Mouse (Mus musculus) E14TG2a.4 (cell line): ENCODE results near the gene Pkd1l3.

Experiments
- H3K27me3 ChIP-seq: 2 replicates; pipeline ENCODE4 v1.6.1; 2014; ENCODE audit warnings: low read length, control low read depth; ENCODE audit not compliant: insufficient read depth
- H3K36me3 ChIP-seq: 2 replicates; pipeline ENCODE4 v1.6.1; 2014; ENCODE audit warnings: low read length, control low read depth; ENCODE audit not compliant: insufficient read depth
- H3K4me1 ChIP-seq: replicated peaks from 2 replicates; pipeline ENCODE4 v1.6.1; 2014; ENCODE audit warnings: low read depth, low read length, control low read depth
- H3K4me3 ChIP-seq: replicated peaks from 2 replicates; pipeline ENCODE4 v1.5.1; 2014; ENCODE audit warnings: mild to moderate bottlenecking, low read length
- H3K9me3 ChIP-seq: 2 replicates; pipeline ENCODE4 v1.6.1; 2014; ENCODE audit warnings: low read length, control low read depth
- CTCF ChIP-seq: conservative IDR thresholded peaks from 2 replicates; pipeline ENCODE4 v1.5.1; 2014; ENCODE audit warnings: low read length
- NANOG ChIP-seq: IDR thresholded peaks from 2 replicates; pipeline ENCODE4 v1.6.1; 2014; ENCODE audit warnings: borderline replicate concordance, low read length, mixed read lengths
- POU5F1 ChIP-seq: IDR thresholded peaks from 2 replicates; pipeline ENCODE4 v1.6.1; 2014; ENCODE audit warnings: low read length, borderline replicate concordance

Pkd1l3 gene

GRCm38 (mm10) chr8:109698477-109698876 lies 84.2 kb downstream of the Pkd1l3 start:
- H3K4me3 ChIP-seq: no peak overlapping the region
- H3K27me3 ChIP-seq: peaks cover 46% of the 10 kb centered on the region
- H3K4me1 ChIP-seq: peaks cover 22% of the 10 kb centered on the region
- H3K9me3 ChIP-seq: no peaks in the 10 kb centered on the region
- TF ChIP-seq NANOG: no peak
- TF ChIP-seq CTCF: no peak
- no peak for TF ChIP-seq POU5F1
- H3K36me3 ChIP-seq: no peaks in the 10 kb centered on the region

GRCm38 (mm10) chr8:109704565-109705319 lies 90.4 kb downstream of the Pkd1l3 start:
- Histone ChIP-seq H3K36me3 (peaks cover 21% of the 10 kb centered on the region), H3K9me3 (no peaks in the 10 kb centered on the region), H3K4me1 (peaks cover 21% of the 10 kb centered on the region), H3K4me3 (peak overlapping the region; percentile 96), H3K27me3 (peaks cover 39% of the 10 kb centered on the region)
- TF ChIP-seq POU5F1: no peak
- no peak for TF ChIP-seq CTCF
- TF ChIP-seq NANOG: no peak

- TF ChIP-seq CTCF (no peak), POU5F1 (no peak), NANOG (no peak)
- H3K4me1 ChIP-seq: peaks cover 21% of the 10 kb centered on the region
- no peaks in the 10 kb centered on the region for H3K9me3 ChIP-seq
- H3K27me3 ChIP-seq: peaks cover 37% of the 10 kb centered on the region
- peaks cover 27% of the 10 kb centered on the region for H3K36me3 ChIP-seq
- peak within 1 kb of the TSS; percentile 96 for H3K4me3 ChIP-seq
Measured at GRCm38 (mm10) chr8:109705320-109706075, 91.2 kb downstream of the Pkd1l3 start, which contains the start of gene Zfp821. Gene Zfp821 (plus strand): TSS chr8:109705546.

GRCm38 (mm10) chr8:109706076-109706873 lies 92.0 kb downstream of the Pkd1l3 start:
- H3K4me1 ChIP-seq: peaks cover 21% of the 10 kb centered on the region
- H3K27me3 ChIP-seq: peaks cover 37% of the 10 kb centered on the region
- TF ChIP-seq CTCF (no peak), POU5F1 (no peak)
- peak overlapping the region; percentile 96 for H3K4me3 ChIP-seq
- H3K36me3 ChIP-seq: peaks cover 34% of the 10 kb centered on the region
- H3K9me3 ChIP-seq: no peaks in the 10 kb centered on the region

GRCm38 (mm10) chr8:109706874-109707237 lies 92.5 kb downstream of the Pkd1l3 start:
- H3K4me3 ChIP-seq: peak overlapping the region; percentile 96
- no peaks in the 10 kb centered on the region for H3K9me3 ChIP-seq
- peak; percentile 89 for TF ChIP-seq CTCF
- no peak for TF ChIP-seq NANOG
- TF ChIP-seq POU5F1: no peak
- H3K4me1 ChIP-seq: peaks cover 21% of the 10 kb centered on the region
- H3K27me3 ChIP-seq: peaks cover 34% of the 10 kb centered on the region
- peaks cover 40% of the 10 kb centered on the region for H3K36me3 ChIP-seq

- Histone ChIP-seq H3K36me3 (peaks cover 48% of the 10 kb centered on the region), H3K27me3 (peaks cover 25% of the 10 kb centered on the region), H3K4me3 (no peak overlapping the region), H3K4me1 (peaks cover 21% of the 10 kb centered on the region), H3K9me3 (no peaks in the 10 kb centered on the region)
- TF ChIP-seq CTCF (no peak), POU5F1 (no peak), NANOG (no peak)
Measured at GRCm38 (mm10) chr8:109707921-109708320, 93.6 kb downstream of the Pkd1l3 start.

- H3K4me1 ChIP-seq: no peaks in the 10 kb centered on the region
- TF ChIP-seq CTCF (no peak), NANOG (no peak), POU5F1 (no peak)
- no peaks in the 10 kb centered on the region for H3K9me3 ChIP-seq
- H3K36me3 ChIP-seq: peaks cover 73% of the 10 kb centered on the region
- H3K4me3 ChIP-seq: no peak overlapping the region
- H3K27me3 ChIP-seq: no peaks in the 10 kb centered on the region
Measured at GRCm38 (mm10) chr8:109712521-109712920, 98.2 kb downstream of the Pkd1l3 start.

- Histone ChIP-seq H3K9me3 (no peaks in the 10 kb centered on the region), H3K27me3 (no peaks in the 10 kb centered on the region), H3K4me3 (no peak overlapping the region), H3K36me3 (peaks cover 71% of the 10 kb centered on the region), H3K4me1 (no peaks in the 10 kb centered on the region)
- TF ChIP-seq CTCF (no peak), POU5F1 (no peak), NANOG (no peak)
Measured at GRCm38 (mm10) chr8:109714961-109715360, 100.6 kb downstream of the Pkd1l3 start.
